Mouse (Mus musculus): ENCODE measurements around the gene Olfr1026. TPM values are rescaled to one million over a fixed set of nuclear protein-coding genes. Genes with fewer than 3 reads are reported as not detected.

The Olfr1026 gene
- not detected in 2 replicates for polyA plus RNA-seq (2012; rRNA removed)

DNA sequence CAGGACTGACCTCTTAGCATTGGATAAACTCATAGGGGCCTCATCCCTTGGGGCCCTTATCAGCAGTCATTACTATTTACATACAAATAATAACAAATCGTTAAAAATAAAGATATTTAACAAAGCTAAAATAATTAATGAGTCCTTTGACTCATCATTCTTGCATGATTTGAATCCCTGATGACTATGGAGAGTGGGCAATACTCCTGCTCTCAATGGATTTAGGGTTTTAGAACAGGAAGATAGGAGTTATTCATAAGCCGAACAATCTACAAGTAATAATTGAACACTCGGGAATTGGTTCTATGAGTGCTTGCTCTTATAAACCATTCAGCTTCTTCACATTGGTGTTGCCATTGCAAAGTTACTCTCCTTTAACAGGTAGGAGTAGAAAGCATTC lies at the start of gene Olfr1026:
Gene Olfr1026, plus strand, starts transcription at position 301 of the 400 bp plus-strand sequence.

DNA sequence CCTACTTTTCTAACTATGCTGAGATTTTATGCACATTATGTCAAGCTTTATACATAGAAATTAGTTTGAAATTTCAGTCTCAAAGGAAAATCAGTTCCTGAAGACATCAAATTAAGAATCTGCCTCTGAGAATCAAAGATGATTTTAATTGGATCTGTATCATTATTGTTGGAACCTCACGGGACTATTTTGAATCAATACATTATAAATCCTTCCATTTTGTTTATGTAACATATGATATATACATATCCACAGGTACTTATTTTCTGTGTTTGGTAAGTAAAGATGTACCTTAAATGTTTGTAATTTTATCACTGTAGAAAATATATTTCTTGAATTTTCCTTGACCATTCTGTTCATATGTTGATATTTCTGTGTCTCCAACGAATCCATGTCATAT lies 36.0 kb upstream of the Olfr1026 start, which contains the start of gene Olfr1023:
Gene Olfr1023, plus strand, starts transcription at position 301 of the 400 bp plus-strand sequence.

GRCm38 (mm10) chr2:85904952-85905351 lies 16.4 kb upstream of the Olfr1026 start, which contains the start of gene Olfr1024:
Olfr1024 (minus strand) TSS chr2:85905052.

GRCm38 (mm10) chr2:85914893-85915292 lies 6.5 kb upstream of the Olfr1026 start, which contains the start of gene Olfr1025-ps1:
Olfr1025-ps1 (plus strand) TSS chr2:85915193.

DNA sequence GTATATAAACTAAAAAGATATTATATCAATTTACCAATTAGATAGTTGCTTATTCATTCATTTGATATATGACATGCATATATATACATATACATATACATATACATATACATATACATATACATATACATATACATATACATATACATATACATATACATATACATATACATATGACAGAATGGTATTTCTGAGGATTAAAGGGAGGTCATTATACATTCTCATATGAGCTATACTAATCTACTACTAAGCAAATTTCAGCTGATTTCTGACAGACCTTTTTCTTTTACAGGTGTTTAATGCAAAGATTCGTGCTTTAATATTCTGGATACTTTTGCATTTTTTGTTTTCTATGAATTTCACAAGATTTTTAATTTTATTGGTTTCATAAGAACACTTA lies 28.8 kb downstream of the Olfr1026 start, which contains the start of gene Olfr1028:
Gene Olfr1028, plus strand, starts transcription at position 301 of the 400 bp plus-strand sequence.

DNA sequence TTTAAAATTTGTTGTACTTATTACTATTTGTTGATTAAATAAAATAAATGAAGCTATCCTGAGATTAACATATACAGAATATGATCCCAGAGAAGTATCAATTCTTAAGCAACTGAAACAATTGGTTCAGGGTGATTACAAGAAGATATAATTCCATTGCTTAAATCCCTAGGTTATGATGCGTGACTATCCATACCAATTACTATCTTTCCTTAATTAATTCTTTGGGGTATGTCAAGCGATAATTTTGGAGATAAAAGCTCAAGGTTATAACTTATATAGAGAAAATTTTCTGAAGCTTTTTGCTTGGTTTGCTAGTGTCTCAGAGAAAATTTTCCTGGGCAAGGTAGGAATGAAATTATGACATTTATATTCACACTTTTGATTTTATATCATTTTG lies 52.2 kb downstream of the Olfr1026 start, which contains the start of gene Olfr1029:
Gene Olfr1029, plus strand, starts transcription at position 301 of the 400 bp plus-strand sequence.

Other genes starting within 250 kb of the Olfr1026 start
- gene Olfr1006, start 242.8 kb upstream of the Olfr1026 start, polyA plus RNA-seq (2012; rRNA removed) = not detected in 2 replicates
- gene Olfr1008, start 232.1 kb upstream of the Olfr1026 start, polyA plus RNA-seq (2012; rRNA removed) = not detected in 2 replicates
- gene Olfr1009, start 206.1 kb upstream of the Olfr1026 start, polyA plus RNA-seq (2012; rRNA removed) = not detected in 2 replicates
- not detected in 2 replicates for gene Olfr1012, start 158.8 kb upstream of the Olfr1026 start, polyA plus RNA-seq (2012; rRNA removed)
- gene Olfr1013, start 154.5 kb upstream of the Olfr1026 start, polyA plus RNA-seq (2012; rRNA removed) = not detected in 2 replicates
- gene Olfr1014, start 148.8 kb upstream of the Olfr1026 start, polyA plus RNA-seq (2012; rRNA removed) = not detected in 2 replicates
- gene Olfr1015, start 139.5 kb upstream of the Olfr1026 start, polyA plus RNA-seq (2012; rRNA removed) = not detected in 2 replicates
- not detected in 2 replicates for gene Olfr1016, start 119.0 kb upstream of the Olfr1026 start, polyA plus RNA-seq (2012; rRNA removed)
- not detected in 2 replicates for gene Olfr1018, start 103.1 kb upstream of the Olfr1026 start, polyA plus RNA-seq (2012; rRNA removed)
- not detected in 2 replicates for gene Olfr1019, start 76.1 kb upstream of the Olfr1026 start, polyA plus RNA-seq (2012; rRNA removed)
- gene Olfr1020, start 74.5 kb upstream of the Olfr1026 start, polyA plus RNA-seq (2012; rRNA removed) = not detected in 2 replicates
- gene Olfr1022, start 53.0 kb upstream of the Olfr1026 start, polyA plus RNA-seq (2012; rRNA removed) = not detected in 2 replicates
- gene Olfr1023, start 35.9 kb upstream of the Olfr1026 start, polyA plus RNA-seq (2012; rRNA removed) = not detected in 2 replicates
- not detected in 2 replicates for gene Olfr1024, start 16.5 kb upstream of the Olfr1026 start, polyA plus RNA-seq (2012; rRNA removed)
- not detected in 2 replicates for gene Olfr1025-ps1, start 6.4 kb upstream of the Olfr1026 start, polyA plus RNA-seq (2012; rRNA removed)
- not detected in 2 replicates for gene Olfr1028, start 28.9 kb downstream of the Olfr1026 start, polyA plus RNA-seq (2012; rRNA removed)
- gene Olfr1029, start 52.3 kb downstream of the Olfr1026 start, polyA plus RNA-seq (2012; rRNA removed) = not detected in 2 replicates
- gene Olfr1030, start 57.7 kb downstream of the Olfr1026 start, polyA plus RNA-seq (2012; rRNA removed) = not detected in 2 replicates
- gene Olfr1031, start 68.7 kb downstream of the Olfr1026 start, polyA plus RNA-seq (2012; rRNA removed) = not detected in 2 replicates
- gene Olfr1032, start 84.0 kb downstream of the Olfr1026 start, polyA plus RNA-seq (2012; rRNA removed) = not detected in 2 replicates
- 0.02 and 0.25 TPM in 2 replicates for gene Olfr1033, start 99.1 kb downstream of the Olfr1026 start, polyA plus RNA-seq (2012; rRNA removed)
- 0.04 TPM in 1 of 2 replicates, not detected in the other for gene Olfr1034, start 124.3 kb downstream of the Olfr1026 start, polyA plus RNA-seq (2012; rRNA removed)
- gene Olfr1036, start 152.4 kb downstream of the Olfr1026 start, polyA plus RNA-seq (2012; rRNA removed) = not detected in 2 replicates
- not detected in 2 replicates for gene Olfr1037, start 165.8 kb downstream of the Olfr1026 start, polyA plus RNA-seq (2012; rRNA removed)
- not detected in 2 replicates for gene Olfr1039, start 214.4 kb downstream of the Olfr1026 start, polyA plus RNA-seq (2012; rRNA removed)
- gene Olfr1040, start 225.2 kb downstream of the Olfr1026 start, polyA plus RNA-seq (2012; rRNA removed) = not detected in 2 replicates
- gene Olfr1042, start 240.3 kb downstream of the Olfr1026 start, polyA plus RNA-seq (2012; rRNA removed) = not detected in 2 replicates
- gene Olfr1043, start 246.0 kb downstream of the Olfr1026 start, polyA plus RNA-seq (2012; rRNA removed) = not detected in 2 replicates